Mouse (Mus musculus) forebrain, embryonic 16.5 days (tissue): ENCODE data around the gene Nanp. TPM values are rescaled to one million over a fixed set of nuclear protein-coding genes. Genes with fewer than 3 reads are reported as not detected.

ENCODE experiments used
- ATAC-seq: fragments of 200-750 bp; cut with Nextera tagmentation; 2 replicates; pipeline ENCODE4 v1.8.0; 2017; ENCODE audit warnings: mild to moderate bottlenecking, moderate library complexity
- H3K27ac ChIP-seq: fragments of 300-500 bp; sonication (generic); 2 replicates; pipeline ENCODE4 v1.5.1; 2014; ENCODE audit warnings: low read length, control low read depth
- H3K27me3 ChIP-seq: fragments of 300-500 bp; sonication (generic); replicated peaks from 2 replicates; pipeline ENCODE4 v1.6.1; 2014; ENCODE audit warnings: low read length; ENCODE audit not compliant: control insufficient read depth, insufficient read depth
- H3K36me3 ChIP-seq: fragments of 300-500 bp; sonication (generic); 2 replicates; pipeline ENCODE4 v1.6.1; 2014; ENCODE audit not compliant: control insufficient read depth, insufficient read depth
- H3K4me1 ChIP-seq: fragments of 300-500 bp; sonication (generic); replicated peaks from 2 replicates; pipeline ENCODE4 v1.6.1; 2014; ENCODE audit warnings: low read length; ENCODE audit not compliant: control insufficient read depth, insufficient read depth
- H3K4me2 ChIP-seq: fragments of 300-500 bp; sonication (generic); 2 replicates; pipeline ENCODE4 v1.6.1; 2014; ENCODE audit warnings: mild to moderate bottlenecking, low read length, control low read depth
- H3K4me3 ChIP-seq: fragments of 300-500 bp; sonication (generic); replicated peaks from 2 replicates; pipeline ENCODE4 v1.5.1; 2014; ENCODE audit warnings: mild to moderate bottlenecking, low read length, control low read depth
- H3K9ac ChIP-seq: fragments of 300-500 bp; sonication (generic); replicated peaks from 2 replicates; pipeline ENCODE4 v1.6.1; 2014; ENCODE audit warnings: low read depth, low read length, control low read depth
- H3K9me3 ChIP-seq: fragments of 300-500 bp; sonication (generic); 2 replicates; pipeline ENCODE4 v1.6.1; 2016; ENCODE audit warnings: low read length; ENCODE audit not compliant: control insufficient read depth
- WGBS: fragments of 180-500 bp; shearing (Covaris S2); extraction: QIAGEN DNeasy Blood & Tissue Kit; methylation state at CpG from one replicate; pipeline ENCODE4 v1.1.7; 2014; 5-methylcytosine and 5-hydroxymethylcytosine counted together
- polyA plus RNA-seq: library from polyadenylated mRNA; unstranded; fragments of >200 nt; fragmentation: Nextera tagmentation; extraction: Ambion mirVana; gene quantifications from 2 replicates; pipeline ENCODE4 v1.2.1, GENCODE M21; 2015

The Nanp gene
- polyA plus RNA-seq, 1 experiment from 2014 or later, result 28.3 TPM

- Histone ChIP-seq H3K27me3 (no peaks in the 10 kb centered on the region), H3K9ac (no peak overlapping the region), H3K36me3 (no peaks in the 10 kb centered on the region), H3K4me1 (no peaks in the 10 kb centered on the region), H3K4me2 (no peak overlapping the region), H3K27ac (no peak overlapping the region), H3K4me3 (no peak overlapping the region), H3K9me3 (no peaks in the 10 kb centered on the region)
- ATAC-seq, result no peak
Observed at GRCm38 (mm10) chr2:150982051-150982450, 57.1 kb downstream of the Nanp start.

- H3K9ac ChIP-seq, result no peak overlapping the region
- no peaks in the 10 kb centered on the region for H3K4me1 ChIP-seq
- no peak overlapping the region for H3K4me2 ChIP-seq
- no peak overlapping the region for H3K27ac ChIP-seq
- H3K4me3 ChIP-seq, result no peak overlapping the region
- ATAC-seq, result no peak
- H3K36me3 ChIP-seq, result no peaks in the 10 kb centered on the region
- WGBS, result 91% methylated on average over 7 of the region's 7 CpGs
- no peaks in the 10 kb centered on the region for H3K9me3 ChIP-seq
- no peaks in the 10 kb centered on the region for H3K27me3 ChIP-seq
Observed at GRCm38 (mm10) chr2:150981524-150981923, 57.7 kb downstream of the Nanp start.

GRCm38 (mm10) chr2:150979861-150980620, 59.2 kb downstream of the Nanp start:
- WGBS, result 91% methylated on average over 14 of the region's 14 CpGs
- H3K4me2 ChIP-seq, result no peak overlapping the region
- no peak for ATAC-seq
- no peak overlapping the region for H3K4me3 ChIP-seq
- peaks cover 4% of the 10 kb centered on the region for H3K36me3 ChIP-seq
- H3K27ac ChIP-seq, result no peak overlapping the region
- no peaks in the 10 kb centered on the region for H3K4me1 ChIP-seq
- no peaks in the 10 kb centered on the region for H3K27me3 ChIP-seq
- no peaks in the 10 kb centered on the region for H3K9me3 ChIP-seq
- H3K9ac ChIP-seq, result no peak overlapping the region

Other genes starting within 250 kb of the Nanp start
- gene Abhd12, start 134.7 kb downstream of the Nanp start, polyA plus RNA-seq, result 109 and 115 TPM in 2 replicates
- 24.2 and 28.6 TPM in 2 replicates for gene Gins1, start 134.0 kb downstream of the Nanp start, polyA plus RNA-seq
- gene Ninl, start within 50 bp of the Nanp start, polyA plus RNA-seq, result 12.0 and 12.8 TPM in 2 replicates
- not detected in 2 replicates for gene Gm14151, start 53.0 kb upstream of the Nanp start, polyA plus RNA-seq
- gene Gm14147, start 58.8 kb upstream of the Nanp start, polyA plus RNA-seq, result not detected in 2 replicates